Mouse (Mus musculus) midbrain, embryonic 14.5 days (tissue): ENCODE data around the gene C1qtnf2. TPM values are rescaled to one million over a fixed set of nuclear protein-coding genes. Genes with fewer than 3 reads are reported as not detected.

Experiments used
- ATAC-seq: fragments of 200-750 bp; cut with Nextera tagmentation; 2 replicates; pipeline ENCODE4 v1.8.0; 2017; ENCODE audit warnings: moderate number of reproducible peaks, moderate library complexity; ENCODE audit not compliant: low FRiP score, low TSS enrichment
- DNase-seq: peaks from one replicate; pipeline ENCODE4 v3.0.0-alpha.2; 2015
- H3K27ac ChIP-seq: fragments of 300-500 bp; sonication (generic); replicated peaks from 2 replicates; pipeline ENCODE4 v1.5.1; 2014; ENCODE audit warnings: mild to moderate bottlenecking, low read depth, low read length, moderate library complexity
- H3K27me3 ChIP-seq: fragments of 300-500 bp; sonication (generic); 2 replicates; pipeline ENCODE4 v1.6.1; 2014; ENCODE audit warnings: low read length, control low read depth, mixed read lengths; ENCODE audit not compliant: control insufficient read depth, insufficient read depth
- H3K36me3 ChIP-seq: fragments of 300-500 bp; sonication (generic); 2 replicates; pipeline ENCODE4 v1.6.1; 2014; ENCODE audit warnings: low read length, control low read depth; ENCODE audit not compliant: control insufficient read depth, insufficient read depth
- H3K4me1 ChIP-seq: fragments of 300-500 bp; sonication (generic); 2 replicates; pipeline ENCODE4 v1.6.1; 2014; ENCODE audit warnings: mild to moderate bottlenecking, antibody characterized with exemption, low read length, control low read depth; ENCODE audit not compliant: control insufficient read depth, insufficient read depth
- H3K4me2 ChIP-seq: fragments of 300-500 bp; sonication (generic); 2 replicates; pipeline ENCODE4 v1.6.1; 2014; ENCODE audit warnings: mild to moderate bottlenecking, low read length, moderate library complexity
- H3K4me3 ChIP-seq: fragments of 300-500 bp; sonication (generic); replicated peaks from 2 replicates; pipeline ENCODE4 v1.5.1; 2014; ENCODE audit warnings: low read depth, low read length
- H3K9ac ChIP-seq: fragments of 300-500 bp; sonication (generic); replicated peaks from 2 replicates; pipeline ENCODE4 v1.6.1; 2014; ENCODE audit warnings: mild to moderate bottlenecking, low read length, moderate library complexity
- H3K9me3 ChIP-seq: fragments of 300-500 bp; sonication (generic); 2 replicates; pipeline ENCODE4 v1.6.1; 2016; ENCODE audit warnings: low read length, control low read depth, mixed read lengths; ENCODE audit not compliant: control insufficient read depth
- WGBS: fragments of 180-500 bp; shearing (Covaris S2); extraction: QIAGEN DNeasy Blood & Tissue Kit; methylation state at CpG from one replicate; pipeline ENCODE4 v1.1.7; 2014; 5-methylcytosine and 5-hydroxymethylcytosine counted together
- polyA plus RNA-seq: library from polyadenylated mRNA; unstranded; fragments of >200 nt; fragmentation: Nextera tagmentation; extraction: Ambion mirVana; gene quantifications from 2 replicates; pipeline ENCODE4 v1.2.1, GENCODE M21; 2014

C1qtnf2 gene
- polyA plus RNA-seq, 1 experiment from 2014 or later: 7.9 TPM

- no peaks in the 10 kb centered on the region for H3K36me3 ChIP-seq
- peaks cover 6% of the 10 kb centered on the region for H3K4me1 ChIP-seq
- no peak overlapping the region for H3K27ac ChIP-seq
- WGBS: 94% methylated on average over 3 of the region's 3 CpGs
- no peaks in the 10 kb centered on the region for H3K9me3 ChIP-seq
- ATAC-seq (no peak), DNase-seq (no peak)
- no peaks in the 10 kb centered on the region for H3K27me3 ChIP-seq
- H3K9ac ChIP-seq: no peak overlapping the region
- H3K4me3 ChIP-seq: no peak overlapping the region
- no peak overlapping the region for H3K4me2 ChIP-seq
Observed at GRCm38 (mm10) chr11:43479376-43479775, 5.3 kb downstream of the C1qtnf2 start.

- Histone ChIP-seq H3K9ac (no peak overlapping the region), H3K4me3 (no peak overlapping the region), H3K27ac (no peak overlapping the region), H3K4me1 (0 out of 2 replicates have a peak, but pooled peaks cover 5% of the 10 kb centered on the region), H3K4me2 (no peak overlapping the region), H3K9me3 (no peaks in the 10 kb centered on the region), H3K27me3 (no peaks in the 10 kb centered on the region), H3K36me3 (no peaks in the 10 kb centered on the region)
- DNase-seq (no peak), ATAC-seq (no peak)
- 59% methylated on average over 5 of the region's 5 CpGs for WGBS
Observed at GRCm38 (mm10) chr11:43480561-43480960, 6.5 kb downstream of the C1qtnf2 start.

GRCm38 (mm10) chr11:43481672-43482522 is 7.8 kb downstream of the C1qtnf2 start:
- 0 out of 2 replicates have a peak, but pooled peaks cover 5% of the 10 kb centered on the region for H3K4me1 ChIP-seq
- DNase-seq (no peak), ATAC-seq (no peak)
- no peaks in the 10 kb centered on the region for H3K9me3 ChIP-seq
- no peaks in the 10 kb centered on the region for H3K36me3 ChIP-seq
- no peak overlapping the region for H3K4me2 ChIP-seq
- H3K27ac ChIP-seq: no peak overlapping the region
- 72% methylated on average over 3 of the region's 3 CpGs for WGBS
- no peak overlapping the region for H3K9ac ChIP-seq
- no peak overlapping the region for H3K4me3 ChIP-seq
- H3K27me3 ChIP-seq: no peaks in the 10 kb centered on the region

- 64% methylated on average over 6 of the region's 6 CpGs for WGBS
- DNase-seq: no peak
- Histone ChIP-seq H3K27ac (no peak overlapping the region), H3K36me3 (no peaks in the 10 kb centered on the region), H3K4me2 (no peak overlapping the region), H3K27me3 (no peaks in the 10 kb centered on the region), H3K4me3 (no peak overlapping the region), H3K9ac (no peak overlapping the region), H3K4me1 (0 out of 2 replicates have a peak, but pooled peaks cover 5% of the 10 kb centered on the region), H3K9me3 (no peaks in the 10 kb centered on the region)
- ATAC-seq: no peak
Observed at GRCm38 (mm10) chr11:43483122-43483792, 9.2 kb downstream of the C1qtnf2 start.

- Histone ChIP-seq H3K27ac (no peak overlapping the region), H3K4me2 (no peak overlapping the region), H3K9ac (no peak overlapping the region), H3K27me3 (no peaks in the 10 kb centered on the region), H3K4me3 (no peak overlapping the region), H3K9me3 (no peaks in the 10 kb centered on the region), H3K36me3 (no peaks in the 10 kb centered on the region), H3K4me1 (0 out of 2 replicates have a peak, but pooled peaks cover 5% of the 10 kb centered on the region)
- WGBS: 85% methylated on average over 4 of the region's 4 CpGs
- DNase-seq (no peak), ATAC-seq (no peak)
Observed at GRCm38 (mm10) chr11:43484057-43484456, 10.0 kb downstream of the C1qtnf2 start.

GRCm38 (mm10) chr11:43484652-43485051 is 10.6 kb downstream of the C1qtnf2 start:
- peak; percentile 32 for DNase-seq
- H3K4me3 ChIP-seq: no peak overlapping the region
- ATAC-seq: peak; percentile 48; the same call in 1 of the 2 replicates
- H3K4me1 ChIP-seq: 0 out of 2 replicates have a peak, but pooled peaks cover 5% of the 10 kb centered on the region
- no peak overlapping the region for H3K27ac ChIP-seq
- H3K27me3 ChIP-seq: no peaks in the 10 kb centered on the region
- H3K36me3 ChIP-seq: no peaks in the 10 kb centered on the region
- H3K9ac ChIP-seq: no peak overlapping the region
- WGBS: 42% methylated on average over 11 of the region's 11 CpGs
- no peaks in the 10 kb centered on the region for H3K9me3 ChIP-seq
- H3K4me2 ChIP-seq: 0 out of 2 replicates have a peak overlapping the region, but pooled peaks have one; percentile 6

- H3K9me3 ChIP-seq: no peaks in the 10 kb centered on the region
- H3K27ac ChIP-seq: no peak overlapping the region
- H3K4me3 ChIP-seq: no peak overlapping the region
- ATAC-seq (no peak), DNase-seq (no peak)
- WGBS: 91% methylated on average over 9 of the region's 9 CpGs
- H3K27me3 ChIP-seq: no peaks in the 10 kb centered on the region
- no peaks in the 10 kb centered on the region for H3K36me3 ChIP-seq
- H3K9ac ChIP-seq: no peak overlapping the region
- H3K4me1 ChIP-seq: 0 out of 2 replicates have a peak, but pooled peaks cover 5% of the 10 kb centered on the region
- no peak overlapping the region for H3K4me2 ChIP-seq
Observed at GRCm38 (mm10) chr11:43485855-43486254, 11.8 kb downstream of the C1qtnf2 start.

GRCm38 (mm10) chr11:43492663-43493062 is 18.6 kb downstream of the C1qtnf2 start:
- H3K36me3 ChIP-seq: no peaks in the 10 kb centered on the region
- H3K4me2 ChIP-seq: no peak overlapping the region
- no peak overlapping the region for H3K4me3 ChIP-seq
- ATAC-seq (no peak), DNase-seq (peak; percentile 83)
- H3K9me3 ChIP-seq: no peaks in the 10 kb centered on the region
- no peak overlapping the region for H3K27ac ChIP-seq
- H3K4me1 ChIP-seq: no peaks in the 10 kb centered on the region
- no peaks in the 10 kb centered on the region for H3K27me3 ChIP-seq
- 31% methylated on average over 7 of the region's 7 CpGs for WGBS
- no peak overlapping the region for H3K9ac ChIP-seq
